Mouse (Mus musculus): ENCODE measurements around the gene Txlna.
A peak's percentile ranks its signal among the peaks of the same experiment; 100 is the strongest.

Gene Txlna

DNA sequence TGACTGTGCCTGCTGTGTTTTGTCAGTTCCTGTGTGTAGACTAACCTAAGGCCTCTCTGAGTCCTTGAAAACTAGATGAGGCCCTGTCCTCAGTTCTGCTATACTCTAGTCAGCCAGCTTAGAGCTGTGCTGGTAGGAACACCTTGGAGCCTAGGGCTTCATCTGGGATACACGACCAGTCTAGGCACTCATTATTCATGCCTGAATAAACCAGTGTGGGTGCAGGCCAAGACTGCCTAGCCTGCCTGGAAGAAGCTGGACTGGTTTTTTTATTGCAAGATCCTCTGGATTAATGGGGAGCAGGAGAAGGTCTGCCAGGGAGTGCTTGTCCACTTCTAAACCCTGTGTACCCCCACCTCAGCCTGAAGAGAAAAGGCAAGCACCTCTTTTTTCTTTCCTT lies 53.9 kb downstream of the Txlna start:
- no peak for DNase-seq (ENCODE audit: low spot score)

DNA sequence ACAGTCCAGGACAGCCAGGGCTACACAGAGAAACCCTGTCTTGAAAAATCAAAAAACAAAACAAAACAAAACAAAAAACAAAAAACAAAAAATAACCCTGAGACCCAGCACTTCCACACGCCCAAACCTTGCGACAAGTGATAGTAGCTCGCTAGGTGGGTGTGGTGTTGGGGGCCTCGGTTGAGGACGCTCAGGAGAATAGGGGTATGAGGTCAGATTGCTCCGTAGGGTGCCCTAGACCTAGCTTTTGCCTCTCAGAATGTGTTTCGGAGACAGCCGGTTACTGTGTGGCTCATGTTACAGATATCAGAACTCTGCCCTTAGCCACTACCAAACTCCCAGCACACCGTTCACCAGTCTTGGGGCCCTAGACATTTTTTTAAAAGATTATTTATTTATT lies 55.1 kb downstream of the Txlna start:
- DNase-seq (ENCODE audit: low spot score): no peak

DNA sequence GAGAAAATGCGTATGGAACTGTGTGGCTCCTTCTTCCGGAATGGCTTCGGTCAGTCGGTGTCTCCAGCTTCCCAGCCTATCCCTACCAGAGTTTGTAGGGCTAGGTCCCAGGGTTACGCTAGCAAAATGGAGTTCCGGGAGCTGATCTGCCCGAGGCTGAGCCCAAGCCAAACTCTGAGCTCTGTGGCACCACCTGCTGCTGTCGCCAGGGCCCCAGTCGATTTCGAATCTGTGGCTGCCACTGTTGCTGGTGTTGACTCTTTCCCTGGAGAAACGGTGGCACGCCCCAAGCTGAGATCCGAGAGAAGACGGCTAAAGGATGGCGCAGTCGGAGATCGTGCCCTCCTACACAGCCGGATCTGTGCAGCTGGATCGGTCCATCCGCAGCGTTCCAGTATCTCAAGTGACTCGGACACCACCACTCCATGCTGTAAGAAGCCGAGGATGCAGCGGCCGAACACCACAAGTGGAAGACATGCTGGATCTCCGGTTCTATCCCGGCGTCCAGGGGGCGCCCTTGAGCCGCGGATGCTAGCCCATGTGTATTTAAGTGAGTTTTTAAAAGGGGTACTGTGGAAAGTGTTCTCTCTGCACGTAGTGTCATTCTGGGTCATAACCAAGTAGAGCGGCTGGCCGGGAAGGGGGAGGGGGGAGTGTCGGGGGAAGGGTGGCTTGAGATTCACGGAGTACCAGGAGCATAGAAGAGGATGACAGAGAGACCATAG lies 55.8 kb downstream of the Txlna start:
- DNase-seq (ENCODE audit: low spot score): peak; percentile 90

DNA sequence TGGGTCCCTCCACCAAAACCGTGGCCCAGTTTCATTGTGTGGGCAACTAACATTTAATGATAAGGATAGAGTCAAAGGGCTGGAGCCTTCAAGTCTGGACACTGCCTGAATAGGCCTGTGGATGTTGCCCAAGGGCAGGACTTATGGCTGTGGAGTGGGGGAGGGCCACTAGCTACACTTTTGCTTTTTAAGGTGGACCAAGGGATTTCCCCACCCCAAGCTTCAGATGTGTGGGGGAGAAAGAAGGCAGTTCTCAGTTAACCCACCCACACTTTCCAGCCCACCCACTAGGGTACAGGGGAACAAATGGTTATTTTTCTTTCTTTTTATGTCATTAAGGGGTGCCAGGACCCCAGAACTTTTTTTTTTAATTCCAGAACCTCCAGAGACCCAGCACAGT lies 56.5 kb downstream of the Txlna start:
- no peak for DNase-seq (ENCODE audit: low spot score)

DNA sequence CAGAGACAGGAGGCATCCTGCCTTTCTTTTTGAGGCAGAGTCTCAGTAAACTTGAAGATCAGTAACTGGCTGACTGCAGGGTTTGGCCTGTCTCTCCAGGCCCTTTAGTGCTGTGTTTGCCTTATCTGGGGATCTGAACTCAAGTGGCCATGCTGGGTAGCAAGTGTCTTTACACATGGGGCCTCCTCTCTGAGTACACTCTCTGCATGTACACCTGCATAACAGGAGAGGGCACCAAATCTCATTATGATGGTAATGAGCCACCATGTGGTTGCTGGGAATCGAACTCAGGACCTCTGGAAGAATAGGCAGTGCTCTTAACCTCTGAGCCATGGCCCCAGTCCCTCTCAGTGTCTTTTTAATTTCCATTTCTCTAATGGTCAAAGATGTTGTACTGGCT lies 58.6 kb downstream of the Txlna start:
- no peak for DNase-seq (ENCODE audit: low spot score)

DNA sequence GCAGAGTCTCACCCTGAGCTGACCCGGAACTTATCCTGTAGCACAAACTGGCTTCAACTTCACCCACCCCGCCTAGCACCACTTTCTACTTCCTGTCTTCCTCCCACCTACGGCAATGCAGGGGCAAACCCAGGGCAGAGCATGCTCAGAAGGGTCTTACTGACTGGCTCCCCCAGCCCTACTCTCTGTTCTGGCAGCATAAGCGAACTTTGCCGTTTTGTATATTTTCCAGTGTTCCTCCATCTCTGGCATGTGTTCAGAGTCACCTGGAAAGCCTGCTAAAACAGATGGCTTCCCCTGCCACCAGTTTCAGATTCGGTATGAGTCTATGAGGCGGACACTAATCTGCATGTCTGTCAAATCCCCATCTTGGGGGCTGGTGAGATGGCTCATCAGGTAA lies 60.5 kb downstream of the Txlna start:
- DNase-seq (ENCODE audit: low spot score): peak; percentile 25

DNA sequence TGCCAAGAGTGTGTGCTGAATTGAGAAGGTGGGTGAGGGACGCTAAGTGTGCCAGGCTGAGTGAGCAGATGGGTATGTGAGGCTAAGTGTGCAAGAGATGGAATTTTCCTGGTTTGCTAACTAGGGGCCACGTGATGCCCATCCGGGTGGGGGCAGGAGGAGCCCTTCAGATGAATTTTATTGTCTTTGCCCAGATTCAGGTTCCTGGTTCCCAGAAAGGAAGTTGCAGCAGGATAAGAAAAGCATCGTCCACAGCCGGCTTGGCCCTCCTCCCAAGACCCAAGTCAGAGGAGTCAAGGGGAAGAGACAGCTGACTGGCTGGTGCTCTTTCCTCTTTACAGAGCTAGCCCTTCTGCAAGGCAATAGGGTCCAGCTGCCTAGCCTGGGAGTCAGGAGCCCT lies 62.4 kb downstream of the Txlna start, which contains the start of gene Fam167b:
Fam167b (minus strand) TSS at position 84 of the 400 bp plus-strand sequence.
- peak; percentile 38 for DNase-seq (ENCODE audit: low spot score)

DNA sequence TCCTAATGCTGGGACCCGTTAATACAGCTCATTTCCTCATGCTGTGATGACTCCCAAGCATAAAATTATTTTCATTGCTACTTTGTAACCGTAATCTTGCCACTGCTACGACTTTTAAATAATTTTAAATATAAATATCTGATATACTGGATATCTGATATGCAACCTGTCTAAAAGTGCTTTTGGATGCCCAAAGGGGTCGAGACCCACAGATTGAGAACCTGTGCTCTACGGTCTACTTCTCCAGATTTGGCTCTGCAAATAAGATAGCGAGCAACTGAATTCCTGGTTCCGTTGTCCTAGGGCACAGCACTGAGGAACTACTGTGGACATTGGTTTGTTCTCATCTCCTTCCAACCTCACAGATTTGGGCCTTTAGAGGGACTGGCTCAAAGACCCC lies 63.2 kb downstream of the Txlna start:
- DNase-seq (ENCODE audit: low spot score): no peak

DNA sequence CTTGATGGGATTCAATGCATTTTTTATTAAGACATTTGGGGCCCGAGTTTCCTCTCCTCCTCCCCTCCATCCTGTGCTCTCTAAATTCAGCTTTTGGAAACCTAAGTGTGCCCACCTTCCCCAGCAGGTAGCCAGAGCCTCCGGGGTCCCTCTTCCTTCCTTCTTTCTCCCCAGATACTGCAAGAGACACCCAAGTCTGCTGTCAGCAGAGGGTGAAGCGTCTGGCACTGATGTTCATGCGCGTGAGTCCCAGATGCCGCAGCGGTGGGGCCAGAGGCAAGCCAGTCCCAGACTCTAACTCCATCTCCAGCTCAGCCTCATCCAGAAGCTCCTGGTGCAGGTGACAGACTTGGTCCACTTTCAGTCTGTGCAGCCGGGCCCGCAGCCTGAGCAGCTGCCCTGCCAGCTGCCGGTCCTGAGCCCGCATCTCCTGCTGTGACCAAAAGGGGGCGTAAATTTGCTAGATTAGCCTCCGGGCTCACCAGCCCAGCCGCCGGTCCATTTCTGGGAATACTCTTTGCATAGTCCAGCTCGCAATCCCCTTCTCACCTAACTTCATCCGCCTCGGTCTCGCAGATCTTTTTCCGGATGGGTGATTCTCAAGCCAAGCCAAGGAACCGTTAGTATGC lies 63.9 kb downstream of the Txlna start:
- DNase-seq (ENCODE audit: low spot score): peak; percentile 68

All from layer of hippocampus, adult 11-12 months (tissue).